Mouse (Mus musculus): Measurements from ENCODE around the gene Slc47a1. TPM values are rescaled to one million over a fixed set of nuclear protein-coding genes. Genes with fewer than 3 reads are reported as not detected.

Gene Slc47a1
- total RNA-seq, 2 experiments from 2014 or later, result not detected

GRCm38 (mm10) chr11:61381272-61381671, 3.1 kb upstream of the Slc47a1 start:
- no peak for ATAC-seq (replicated peaks; ENCODE audit: poor library complexity)

GRCm38 (mm10) chr11:61378651-61379050, 506 bp upstream of the Slc47a1 start:
- no peak for ATAC-seq (replicated peaks; ENCODE audit: poor library complexity)

GRCm38 (mm10) chr11:61368668-61369067, 9.5 kb downstream of the Slc47a1 start:
- no peak for ATAC-seq (replicated peaks; ENCODE audit: poor library complexity)

- no peak for ATAC-seq (replicated peaks; ENCODE audit: poor library complexity)
These were observed 11.4 kb downstream of the Slc47a1 start for GRCm38 (mm10) chr11:61366517-61367273.

GRCm38 (mm10) chr11:61365938-61366337, 12.2 kb downstream of the Slc47a1 start:
- no peak for ATAC-seq (replicated peaks; ENCODE audit: poor library complexity)

GRCm38 (mm10) chr11:61364096-61364495, 14.0 kb downstream of the Slc47a1 start:
- ATAC-seq (replicated peaks; ENCODE audit: poor library complexity), result no peak

GRCm38 (mm10) chr11:61361515-61362190, 16.5 kb downstream of the Slc47a1 start:
- no peak for ATAC-seq (replicated peaks; ENCODE audit: poor library complexity)

- ATAC-seq (replicated peaks; ENCODE audit: poor library complexity), result no peak
These were observed 21.5 kb downstream of the Slc47a1 start for GRCm38 (mm10) chr11:61356600-61356999.

GRCm38 (mm10) chr11:61356111-61356510, 22.0 kb downstream of the Slc47a1 start:
- no peak for ATAC-seq (replicated peaks; ENCODE audit: poor library complexity)

- ATAC-seq (replicated peaks; ENCODE audit: poor library complexity), result no peak
These were observed 22.8 kb downstream of the Slc47a1 start for GRCm38 (mm10) chr11:61355351-61355750.

- no peak for ATAC-seq (replicated peaks; ENCODE audit: poor library complexity)
These were observed 23.8 kb downstream of the Slc47a1 start for GRCm38 (mm10) chr11:61354346-61354745.

- no peak for ATAC-seq (replicated peaks; ENCODE audit: poor library complexity)
These were observed 25.1 kb downstream of the Slc47a1 start for GRCm38 (mm10) chr11:61353038-61353437.

GRCm38 (mm10) chr11:61352138-61352651, 25.9 kb downstream of the Slc47a1 start:
- ATAC-seq (replicated peaks; ENCODE audit: poor library complexity), result no peak

GRCm38 (mm10) chr11:61349337-61349736, 28.8 kb downstream of the Slc47a1 start:
- peak; percentile 81 for ATAC-seq (replicated peaks; ENCODE audit: poor library complexity)

- no peak for ATAC-seq (replicated peaks; ENCODE audit: poor library complexity)
These were observed 32.0 kb downstream of the Slc47a1 start for GRCm38 (mm10) chr11:61346133-61346532.

GRCm38 (mm10) chr11:61342505-61343420, 35.4 kb downstream of the Slc47a1 start, which contains the start of gene Slc47a2:
Gene Slc47a2 (minus strand): TSS chr11:61342860.
- no peak for ATAC-seq (replicated peaks; ENCODE audit: poor library complexity)

GRCm38 (mm10) chr11:61341971-61342370, 36.2 kb downstream of the Slc47a1 start:
- no peak for ATAC-seq (replicated peaks; ENCODE audit: poor library complexity)

- no peak for ATAC-seq (replicated peaks; ENCODE audit: poor library complexity)
These were observed 36.9 kb downstream of the Slc47a1 start for GRCm38 (mm10) chr11:61341233-61341632.

GRCm38 (mm10) chr11:61340374-61340773, 37.8 kb downstream of the Slc47a1 start:
- ATAC-seq (replicated peaks; ENCODE audit: poor library complexity), result peak; percentile 50

- no peak for ATAC-seq (replicated peaks; ENCODE audit: poor library complexity)
These were observed 40.6 kb downstream of the Slc47a1 start for GRCm38 (mm10) chr11:61337586-61337985.

Data from megakaryocyte progenitor cell, adult 5-6 weeks (primary cell).